Mouse (Mus musculus): Measurements from ENCODE around the gene Mef2a.
"Not testable (repeated sequence)": the region's sequence is repeated elsewhere in the genome, so short reads cannot be mapped to it uniquely, and the experiment has no call there.

Mef2a gene

GRCm38 (mm10) chr7:67371351-67371890 is 1.2 kb downstream of the Mef2a start:
- DNase-seq (ENCODE audit: low read depth) = no peak

GRCm38 (mm10) chr7:67369645-67370044 is 3.0 kb downstream of the Mef2a start:
- no peak for DNase-seq (ENCODE audit: low read depth)

GRCm38 (mm10) chr7:67368394-67368793 is 4.3 kb downstream of the Mef2a start:
- no peak for DNase-seq (ENCODE audit: low read depth)

- no peak for DNase-seq (ENCODE audit: low read depth)
These were observed 12.1 kb downstream of the Mef2a start for GRCm38 (mm10) chr7:67360588-67360987.

- DNase-seq (ENCODE audit: low read depth) = peak; percentile 37
These were observed 12.8 kb downstream of the Mef2a start for GRCm38 (mm10) chr7:67359863-67360262.

GRCm38 (mm10) chr7:67355870-67356269 is 16.8 kb downstream of the Mef2a start:
- DNase-seq (ENCODE audit: low read depth) = peak; percentile 70

GRCm38 (mm10) chr7:67353667-67354066 is 19.0 kb downstream of the Mef2a start:
- peak; percentile 86 for DNase-seq (ENCODE audit: low read depth)

GRCm38 (mm10) chr7:67352989-67353388 is 19.7 kb downstream of the Mef2a start:
- DNase-seq (ENCODE audit: low read depth) = peak; percentile 55

- no peak for DNase-seq (ENCODE audit: low read depth)
These were observed 28.2 kb downstream of the Mef2a start for GRCm38 (mm10) chr7:67344443-67344842.

GRCm38 (mm10) chr7:67342067-67342625 is 30.5 kb downstream of the Mef2a start:
- no peak for DNase-seq (ENCODE audit: low read depth)

- DNase-seq (ENCODE audit: low read depth) = peak; percentile 51
These were observed 52.3 kb downstream of the Mef2a start for GRCm38 (mm10) chr7:67320359-67320758.

- no peak for DNase-seq (ENCODE audit: low read depth)
These were observed 54.0 kb downstream of the Mef2a start for GRCm38 (mm10) chr7:67318697-67319096.

- DNase-seq (ENCODE audit: low read depth) = no peak
These were observed 59.5 kb downstream of the Mef2a start for GRCm38 (mm10) chr7:67313200-67313599.

- DNase-seq (ENCODE audit: low read depth) = no peak
These were observed 62.5 kb downstream of the Mef2a start for GRCm38 (mm10) chr7:67310151-67310550.

- peak; percentile 53 for DNase-seq (ENCODE audit: low read depth)
These were observed 64.6 kb downstream of the Mef2a start for GRCm38 (mm10) chr7:67308102-67308501.

- DNase-seq (ENCODE audit: low read depth) = no peak
These were observed 65.6 kb downstream of the Mef2a start for GRCm38 (mm10) chr7:67307078-67307477.

- DNase-seq (ENCODE audit: low read depth) = peak; percentile 29
These were observed 67.7 kb downstream of the Mef2a start for GRCm38 (mm10) chr7:67304937-67305336.

GRCm38 (mm10) chr7:67296419-67296818 is 76.2 kb downstream of the Mef2a start:
- no peak for DNase-seq (ENCODE audit: low read depth)

- DNase-seq (ENCODE audit: low read depth) = no peak
These were observed 81.3 kb downstream of the Mef2a start for GRCm38 (mm10) chr7:67291356-67291755.

- DNase-seq (ENCODE audit: low read depth) = no peak
These were observed 85.2 kb downstream of the Mef2a start for GRCm38 (mm10) chr7:67287456-67287855.

GRCm38 (mm10) chr7:67283581-67283980 is 89.1 kb downstream of the Mef2a start:
- no peak for DNase-seq (ENCODE audit: low read depth)

- not testable (repeated sequence) for DNase-seq (ENCODE audit: low read depth)
These were observed 102.2 kb downstream of the Mef2a start for GRCm38 (mm10) chr7:67270447-67270846.

GRCm38 (mm10) chr7:67259828-67260563 is 112.7 kb downstream of the Mef2a start:
- DNase-seq (ENCODE audit: low read depth) = peak; percentile 10
